Mouse (Mus musculus): ENCODE measurements around the gene Aen.

- TF ChIP-seq POLR2A (IDR thresholded peaks at IDR 0.05; ENCODE audit: borderline replicate concordance, low read depth, low read length), result no peak
- TF ChIP-seq CTCF (IDR thresholded peaks at IDR 0.05; ENCODE audit: low read depth, low read length), result no peak
Observed at GRCm38 (mm10) chr7:78864446-78864802, 31.2 kb upstream of the Aen start.

Measured in bone marrow macrophage, adult 2 months (primary cell).